Mouse (Mus musculus) left cerebral cortex, postnatal 14 days (tissue): ENCODE data around the gene Dpp9. TPM values are rescaled to one million over a fixed set of nuclear protein-coding genes. Genes with fewer than 3 reads are reported as not detected.
A peak's percentile ranks its signal among the peaks of the same experiment; 100 is the strongest.

ENCODE experiments used
- DNase-seq, 2 experiments: peaks; one replicate each; pipeline ENCODE4 v3.0.0; 2021 to 2022; ENCODE audit warnings: low spot score in 2 of 2, mixed read lengths in 1 of 2
- intact Hi-C: fragments of 180-260 bp; cut with DNase I; formaldehyde crosslinking; loops from one replicate; pipeline ENCODE4 v1.15.1; 2025
- total RNA-seq, 2 experiments: library from RNA; stranded (reverse); gene quantifications; 2 replicates each; pipeline ENCODE4 v1.2.3; 2021

Dpp9 gene
- total RNA-seq, 2 experiments from 2014 or later: 50.5 to 57.1 TPM

GRCm38 (mm10) chr17:56200586-56200985 lies 18.1 kb downstream of the Dpp9 start:
- no peak for DNase-seq
- intact Hi-C loops: loop anchor here (5.0 kb wide), 1 partner anchor 52 kb away; no protein-coding TSS in a partner anchor

- intact Hi-C loops: no loop called here
- no peak for DNase-seq
Measured at GRCm38 (mm10) chr17:56196860-56197259, 21.8 kb downstream of the Dpp9 start.

GRCm38 (mm10) chr17:56194765-56195164 lies 23.9 kb downstream of the Dpp9 start:
- intact Hi-C loops: no loop called here
- DNase-seq: no peak

- DNase-seq: no peak
Measured at GRCm38 (mm10) chr17:56194357-56194756, 24.3 kb downstream of the Dpp9 start.

GRCm38 (mm10) chr17:56191266-56191665 lies 27.4 kb downstream of the Dpp9 start:
- no peak for DNase-seq
- intact Hi-C loops: no loop called here

More at GRCm38 (mm10) chr17:56194357-56194756, 24.3 kb downstream of the Dpp9 start:
- intact Hi-C loops: no loop called here

GRCm38 (mm10) chr17:56185281-56186141 lies 33.2 kb downstream of the Dpp9 start:
- peak; percentile 45 to 52 for DNase-seq
- intact Hi-C loops: no loop called here

GRCm38 (mm10) chr17:56183658-56184103 lies 35.0 kb downstream of the Dpp9 start, which contains the start of gene Mydgf:
Gene Mydgf, minus strand, starts transcription at chr17:56183920.
- intact Hi-C loops: no loop called here

GRCm38 (mm10) chr17:56182975-56183657 lies 35.6 kb downstream of the Dpp9 start:
- intact Hi-C loops: no loop called here
- no peak for DNase-seq

More at GRCm38 (mm10) chr17:56183658-56184103, 35.0 kb downstream of the Dpp9 start, which contains the start of gene Mydgf:
- peak; percentile 97 for DNase-seq

- intact Hi-C loops: no loop called here
- DNase-seq: no peak
Measured at GRCm38 (mm10) chr17:56175416-56175815, 43.3 kb downstream of the Dpp9 start.

GRCm38 (mm10) chr17:56173401-56174046 lies 45.2 kb downstream of the Dpp9 start:
- no peak for DNase-seq
- intact Hi-C loops: no loop called here

- no peak for DNase-seq
Measured at GRCm38 (mm10) chr17:56171881-56172280, 46.8 kb downstream of the Dpp9 start.

GRCm38 (mm10) chr17:56171456-56171855 lies 47.2 kb downstream of the Dpp9 start:
- no peak for DNase-seq
- intact Hi-C loops: no loop called here

More at GRCm38 (mm10) chr17:56171881-56172280, 46.8 kb downstream of the Dpp9 start:
- intact Hi-C loops: no loop called here

- intact Hi-C loops: no loop called here
- no peak for DNase-seq
Measured at GRCm38 (mm10) chr17:56170636-56171035, 48.1 kb downstream of the Dpp9 start.

- DNase-seq: no peak
- intact Hi-C loops: no loop called here
Measured at GRCm38 (mm10) chr17:56169830-56170229, 48.9 kb downstream of the Dpp9 start.

GRCm38 (mm10) chr17:56165671-56166070 lies 53.0 kb downstream of the Dpp9 start:
- no peak for DNase-seq
- intact Hi-C loops: no loop called here

- no peak for DNase-seq
- intact Hi-C loops: no loop called here
Measured at GRCm38 (mm10) chr17:56164510-56164909, 54.2 kb downstream of the Dpp9 start.

- intact Hi-C loops: no loop called here
- DNase-seq: no peak
Measured at GRCm38 (mm10) chr17:56163523-56164102, 55.1 kb downstream of the Dpp9 start.

- intact Hi-C loops: no loop called here
Measured at GRCm38 (mm10) chr17:56162231-56162774, 56.4 kb downstream of the Dpp9 start, which contains the start of gene Tnfaip8l1. Gene Tnfaip8l1, plus strand, starts transcription at chr17:56162477.

GRCm38 (mm10) chr17:56159729-56160128 lies 59.0 kb downstream of the Dpp9 start:
- peak in 1 of 2 experiments; percentile 65 for DNase-seq
- intact Hi-C loops: loop anchor here (2.0 kb wide), 1 partner anchor 27 kb away; no protein-coding TSS in a partner anchor

More at GRCm38 (mm10) chr17:56162231-56162774, 56.4 kb downstream of the Dpp9 start, which contains the start of gene Tnfaip8l1:
- peak; percentile 96 to 97 for DNase-seq
